Mouse (Mus musculus): ENCODE measurements around the gene Rbx1. TPM values are rescaled to one million over a fixed set of nuclear protein-coding genes. Genes with fewer than 3 reads are reported as not detected.

The Rbx1 gene
- 23.7 and 32.7 TPM in 2 replicates for polyA plus RNA-seq (2012; rRNA removed)

DNA sequence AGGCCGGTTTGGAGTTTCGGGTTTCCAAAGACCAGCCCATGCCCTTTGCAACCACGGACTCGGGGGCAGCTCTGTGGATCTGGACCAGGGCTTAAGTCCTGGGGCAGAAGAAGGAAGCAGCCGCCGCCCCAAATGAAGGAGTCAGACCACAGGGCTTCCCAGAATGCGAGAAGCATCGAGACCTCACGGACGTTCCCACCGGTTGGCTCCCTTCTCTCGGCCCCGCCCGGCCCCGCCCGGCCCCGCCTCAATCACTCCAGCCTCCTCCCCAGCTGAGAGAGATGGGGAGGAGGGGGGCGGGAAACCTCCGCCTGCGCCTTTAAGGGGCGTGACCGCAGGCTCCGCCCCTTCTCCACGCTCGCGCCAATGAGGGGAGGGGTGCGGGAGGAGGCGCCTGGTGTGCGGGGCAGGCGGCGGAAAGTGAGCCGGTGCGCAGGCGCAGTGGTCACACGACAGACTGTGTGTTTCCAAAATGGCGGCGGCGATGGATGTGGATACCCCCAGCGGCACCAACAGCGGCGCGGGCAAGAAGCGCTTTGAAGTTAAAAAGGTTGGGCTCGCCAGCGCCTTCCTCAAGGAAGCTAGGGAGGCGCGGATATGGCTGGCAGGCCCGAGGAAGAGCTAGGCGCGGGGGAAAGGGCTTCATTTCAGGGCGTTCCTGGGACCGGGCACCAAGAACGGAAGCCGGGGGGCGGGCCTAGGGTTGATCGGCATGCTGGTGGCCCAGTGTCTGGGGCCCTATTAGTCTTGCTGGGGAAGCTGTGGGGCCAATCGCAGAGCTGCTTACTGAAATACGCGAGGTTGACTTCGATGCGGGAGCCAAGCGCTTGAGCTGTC is at the start of gene Rbx1:
TSS of gene Rbx1 (plus strand) at position 396 of the 837 bp plus-strand sequence.

Other genes with a start within 250 kb of the Rbx1 start
- gene Mchr1, start 230.8 kb upstream of the Rbx1 start, polyA plus RNA-seq (2012; rRNA removed) = 1.2 and 2.5 TPM in 2 replicates
- 22.2 and 27.5 TPM in 2 replicates for gene Slc25a17, start 105.5 kb upstream of the Rbx1 start, polyA plus RNA-seq (2012; rRNA removed)
- 20.5 and 31.5 TPM in 2 replicates for gene St13, start 66.2 kb upstream of the Rbx1 start, polyA plus RNA-seq (2012; rRNA removed)
- gene Xpnpep3, start 66.2 kb upstream of the Rbx1 start, polyA plus RNA-seq (2012; rRNA removed) = 7.1 and 9.4 TPM in 2 replicates
- not detected in 2 replicates for gene Dnajb7, start 58.0 kb upstream of the Rbx1 start, polyA plus RNA-seq (2012; rRNA removed)
- 27.6 and 28.9 TPM in 2 replicates for gene Ep300, start 119.1 kb downstream of the Rbx1 start, polyA plus RNA-seq (2012; rRNA removed)
- 15.9 and 17.1 TPM in 2 replicates for gene L3mbtl2, start 197.6 kb downstream of the Rbx1 start, polyA plus RNA-seq (2012; rRNA removed)
- 8.5 and 15.1 TPM in 2 replicates for gene Chadl, start 231.0 kb downstream of the Rbx1 start, polyA plus RNA-seq (2012; rRNA removed)

All from ovary, adult 2 months (tissue).